Mouse (Mus musculus) spleen, adult 10 weeks (tissue): ENCODE measurements around the gene 1810049J17Rik. TPM values are rescaled to one million over a fixed set of nuclear protein-coding genes. Genes with fewer than 3 reads are reported as not detected.

Experiments
- polyA plus RNA-seq: library from polyadenylated mRNA; stranded (reverse); fragments of 350-450 nt; fragmentation: Illumina TruSeq; extraction: RNeasy Lipid Tissue Mini Kit (QIAGEN cat#74804); gene quantifications from one replicate; pipeline ENCODE4 v1.2.3, GENCODE M21; 2015; ENCODE audit warnings: low replicate concordance; ENCODE audit not compliant: insufficient read depth

The 1810049J17Rik gene
- not detected for polyA plus RNA-seq

GRCm38 (mm10) chr15:12321788-12322621 is at the start of gene 1810049J17Rik:
1810049J17Rik (minus strand) TSS chr15:12321899.

GRCm38 (mm10) chr15:12321091-12321787 is 460 bp downstream of the 1810049J17Rik start, which contains the start of gene Golph3:
Golph3 (plus strand) TSS chr15:12321450.

Other genes with a start within 250 kb of the 1810049J17Rik start
- 126 TPM for gene Zfr, start 204.1 kb downstream of the 1810049J17Rik start, polyA plus RNA-seq
- gene Mtmr12, start 116.9 kb downstream of the 1810049J17Rik start, polyA plus RNA-seq: 31.6 TPM
- 98.6 TPM for gene Golph3, start 449 bp downstream of the 1810049J17Rik start, polyA plus RNA-seq